Mouse (Mus musculus): ENCODE measurements around the gene Ankrd11. TPM values are rescaled to one million over a fixed set of nuclear protein-coding genes. Genes with fewer than 3 reads are reported as not detected.

The Ankrd11 gene
- polyA plus RNA-seq, 1 experiment from 2014 or later, result 63.3 TPM

DNA sequence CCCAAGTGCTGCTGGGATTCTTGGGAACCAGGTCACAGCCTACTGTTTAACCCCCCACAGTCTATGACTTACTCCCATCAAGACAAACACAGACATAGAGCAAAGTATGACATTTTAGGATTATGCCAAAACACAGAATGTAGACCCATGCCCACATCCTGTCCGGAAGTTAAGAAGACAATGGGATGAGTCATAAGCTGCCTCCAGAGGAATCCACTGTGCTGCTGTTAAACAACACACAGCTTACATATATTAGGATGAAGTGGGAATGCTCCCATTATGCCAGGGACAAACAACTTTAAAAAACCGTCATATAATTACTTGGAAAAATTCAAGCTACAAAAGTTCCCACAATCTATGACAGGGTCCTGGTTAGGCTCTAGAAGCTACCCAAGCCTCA lies 52.1 kb downstream of the Ankrd11 start:
- H3K4me1 ChIP-seq (ENCODE audit: control insufficient read depth in 2 of 2, insufficient read depth in 2 of 2, low read length in 2 of 2), result peaks cover 6 to 50% of the 10 kb centered on the region in 2 experiments
- no peaks in the 10 kb centered on the region for H3K27me3 ChIP-seq (ENCODE audit: control insufficient read depth, insufficient read depth, low read length)
- no peak overlapping the region for H3K4me2 ChIP-seq (ENCODE audit: low read length)
- H3K9ac ChIP-seq (ENCODE audit: low read length), result no peak overlapping the region
- ATAC-seq (ENCODE audit: insufficient number of reproducible peaks, insufficient read depth, low FRiP score, low read depth), result no peak
- no peak overlapping the region for H3K27ac ChIP-seq (replicated peaks in 1 of 2; ENCODE audit: control insufficient read depth in 1 of 2, insufficient read depth in 1 of 2, low read depth in 2 of 2, low read length in 2 of 2)
- no peaks in the 10 kb centered on the region for H3K9me3 ChIP-seq (ENCODE audit: control insufficient read depth, low read length)
- H3K4me3 ChIP-seq (ENCODE audit: control insufficient read depth in 1 of 2, insufficient read depth in 1 of 2, low read depth in 1 of 2, low read length in 2 of 2), result no peak overlapping the region
- WGBS, result 86% methylated on average over 2 of the region's 2 CpGs
- H3K36me3 ChIP-seq (ENCODE audit: control insufficient read depth, insufficient read depth, low read length), result no peaks in the 10 kb centered on the region

DNA sequence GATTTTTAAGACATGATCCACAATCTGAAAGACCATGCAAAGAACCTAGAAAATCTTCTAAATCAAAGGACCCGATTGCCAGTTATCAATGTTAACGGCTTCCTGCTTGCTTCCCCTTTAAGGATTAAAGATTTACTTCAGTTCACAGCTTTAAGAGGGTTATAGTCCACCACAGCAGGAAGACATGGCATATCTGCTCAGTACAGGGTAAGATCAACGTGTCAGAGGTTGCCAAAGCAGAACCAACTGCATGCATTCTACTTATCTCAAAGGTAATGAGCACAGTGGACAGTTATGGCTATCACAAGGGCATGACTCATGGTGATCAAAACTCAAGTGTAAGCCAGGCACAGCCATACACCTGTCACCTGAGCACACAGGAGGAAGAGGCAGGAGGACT lies 53.1 kb downstream of the Ankrd11 start:
- peaks cover 6 to 50% of the 10 kb centered on the region in 2 experiments for H3K4me1 ChIP-seq (ENCODE audit: control insufficient read depth in 2 of 2, insufficient read depth in 2 of 2, low read length in 2 of 2)
- ATAC-seq (ENCODE audit: insufficient number of reproducible peaks, insufficient read depth, low FRiP score, low read depth), result no peak
- 73% methylated on average over 3 of the region's 3 CpGs for WGBS

DNA sequence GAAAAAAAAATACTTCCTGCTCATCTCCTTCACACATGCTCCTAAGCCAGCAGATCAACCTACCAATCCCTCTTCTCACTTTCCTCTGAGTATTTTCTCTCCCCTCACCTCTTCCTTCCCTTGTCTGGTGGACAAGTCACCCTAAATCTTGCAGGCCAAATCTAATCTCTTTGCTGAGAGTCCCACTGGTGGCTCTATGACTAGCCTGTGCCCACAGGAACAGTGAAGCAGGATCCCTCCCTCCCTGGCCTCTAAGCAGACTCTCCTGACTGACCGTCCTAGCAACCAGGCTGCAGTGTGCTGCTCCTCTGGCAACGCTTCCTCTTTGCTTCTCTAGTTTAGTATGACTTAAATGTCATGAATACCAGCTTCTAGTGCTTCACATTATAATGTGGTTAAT lies 54.8 kb downstream of the Ankrd11 start:
- no peaks in the 10 kb centered on the region for H3K36me3 ChIP-seq (ENCODE audit: control insufficient read depth, insufficient read depth, low read length)
- no peaks in the 10 kb centered on the region for H3K9me3 ChIP-seq (ENCODE audit: control insufficient read depth, low read length)
- no peak overlapping the region for H3K9ac ChIP-seq (ENCODE audit: low read length)
- H3K4me1 ChIP-seq (ENCODE audit: control insufficient read depth in 2 of 2, insufficient read depth in 2 of 2, low read length in 2 of 2), result peaks cover 3 to 35% of the 10 kb centered on the region in 2 experiments; a peak in 3 of 4 replicates
- H3K27ac ChIP-seq (replicated peaks in 1 of 2; ENCODE audit: control insufficient read depth in 1 of 2, insufficient read depth in 1 of 2, low read depth in 2 of 2, low read length in 2 of 2), result 0 out of 4 replicates have a peak overlapping the region, but pooled peaks of 1 of the 2 experiments have one; percentile 19
- no peak overlapping the region for H3K4me2 ChIP-seq (ENCODE audit: low read length)
- no peak overlapping the region for H3K4me3 ChIP-seq (ENCODE audit: control insufficient read depth in 1 of 2, insufficient read depth in 1 of 2, low read depth in 1 of 2, low read length in 2 of 2)
- WGBS, result 14% methylated on average over 2 of the region's 2 CpGs
- H3K27me3 ChIP-seq (ENCODE audit: control insufficient read depth, insufficient read depth, low read length), result no peaks in the 10 kb centered on the region
- no peak for ATAC-seq (ENCODE audit: insufficient number of reproducible peaks, insufficient read depth, low FRiP score, low read depth)

More for the DNA sequence above, 53.1 kb downstream of the Ankrd11 start:
- no peaks in the 10 kb centered on the region for H3K9me3 ChIP-seq (ENCODE audit: control insufficient read depth, low read length)
- no peak overlapping the region for H3K27ac ChIP-seq (replicated peaks in 1 of 2; ENCODE audit: control insufficient read depth in 1 of 2, insufficient read depth in 1 of 2, low read depth in 2 of 2, low read length in 2 of 2)
- H3K4me3 ChIP-seq (ENCODE audit: control insufficient read depth in 1 of 2, insufficient read depth in 1 of 2, low read depth in 1 of 2, low read length in 2 of 2), result no peak overlapping the region
- no peaks in the 10 kb centered on the region for H3K36me3 ChIP-seq (ENCODE audit: control insufficient read depth, insufficient read depth, low read length)
- H3K9ac ChIP-seq (ENCODE audit: low read length), result no peak overlapping the region
- no peak overlapping the region for H3K4me2 ChIP-seq (ENCODE audit: low read length)
- no peaks in the 10 kb centered on the region for H3K27me3 ChIP-seq (ENCODE audit: control insufficient read depth, insufficient read depth, low read length)

DNA sequence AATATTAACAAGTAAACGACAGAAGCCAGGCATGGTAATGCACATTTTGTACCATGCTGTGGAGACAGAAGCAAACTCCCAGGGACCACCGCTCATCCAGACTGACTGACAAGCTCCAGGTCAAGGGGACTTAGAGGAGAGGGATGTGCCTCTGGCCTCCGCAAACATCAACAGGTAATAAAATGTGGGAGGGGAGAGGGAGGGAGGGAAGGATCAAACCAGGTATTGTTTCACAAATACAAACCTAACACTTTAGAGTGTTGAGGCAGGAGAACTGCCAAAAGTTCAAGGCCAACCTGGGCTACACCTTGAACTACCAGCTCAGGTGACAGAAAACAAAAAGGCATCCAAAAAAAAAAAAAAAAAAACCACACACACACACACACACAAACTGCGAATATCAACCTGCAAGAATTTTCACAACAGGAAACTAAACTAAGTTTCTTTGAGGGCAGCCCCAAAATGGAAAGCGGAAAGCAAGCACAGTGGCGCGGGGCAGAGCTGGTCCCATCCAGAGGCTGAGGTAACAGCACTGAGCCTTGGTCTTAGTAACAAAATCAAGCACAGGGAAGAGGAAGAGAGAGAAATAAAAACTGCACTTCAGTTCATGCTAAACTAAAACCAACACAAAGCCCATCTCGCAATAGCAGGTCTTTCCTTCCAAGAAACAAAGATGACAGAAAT lies 55.4 kb downstream of the Ankrd11 start:
- Histone ChIP-seq H3K4me3 (ENCODE audit: control insufficient read depth in 1 of 2, insufficient read depth in 1 of 2, low read depth in 1 of 2, low read length in 2 of 2) (no peak overlapping the region), H3K27ac (replicated peaks in 1 of 2; ENCODE audit: control insufficient read depth in 1 of 2, insufficient read depth in 1 of 2, low read depth in 2 of 2, low read length in 2 of 2) (no peak overlapping the region), H3K4me1 (ENCODE audit: control insufficient read depth in 2 of 2, insufficient read depth in 2 of 2, low read length in 2 of 2) (peaks cover 3 to 29% of the 10 kb centered on the region in 2 experiments; a peak in 3 of 4 replicates), H3K4me2 (ENCODE audit: low read length) (no peak overlapping the region), H3K9ac (ENCODE audit: low read length) (no peak overlapping the region), H3K27me3 (ENCODE audit: control insufficient read depth, insufficient read depth, low read length) (no peaks in the 10 kb centered on the region), H3K9me3 (ENCODE audit: control insufficient read depth, low read length) (no peaks in the 10 kb centered on the region), H3K36me3 (ENCODE audit: control insufficient read depth, insufficient read depth, low read length) (no peaks in the 10 kb centered on the region)
- ATAC-seq (ENCODE audit: insufficient number of reproducible peaks, insufficient read depth, low FRiP score, low read depth), result no peak
- WGBS, result 84% methylated on average over 8 of the region's 8 CpGs

DNA sequence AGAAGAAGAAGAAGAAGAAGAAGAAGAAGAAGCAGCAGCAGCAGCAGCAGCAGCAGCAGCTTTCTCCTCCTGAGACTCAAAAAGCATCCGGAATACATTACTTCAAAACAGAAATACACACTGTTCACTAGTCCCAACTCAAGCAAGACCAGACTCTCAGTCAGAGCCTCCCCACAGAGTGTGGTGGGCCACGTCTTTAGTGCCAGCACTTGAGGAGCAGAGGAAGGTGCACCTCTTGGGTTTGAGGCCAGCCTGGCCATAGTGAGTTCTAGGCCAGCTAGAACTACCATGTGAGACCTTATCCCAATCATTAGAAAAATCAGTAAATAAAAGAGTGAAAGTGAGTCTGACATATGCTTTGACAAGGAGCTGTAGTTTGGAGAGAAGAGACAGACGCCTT lies 57.9 kb downstream of the Ankrd11 start:
- Histone ChIP-seq H3K4me2 (ENCODE audit: low read length) (no peak overlapping the region), H3K4me3 (ENCODE audit: control insufficient read depth in 1 of 2, insufficient read depth in 1 of 2, low read depth in 1 of 2, low read length in 2 of 2) (no peak overlapping the region), H3K36me3 (ENCODE audit: control insufficient read depth, insufficient read depth, low read length) (no peaks in the 10 kb centered on the region), H3K4me1 (ENCODE audit: control insufficient read depth in 2 of 2, insufficient read depth in 2 of 2, low read length in 2 of 2) (peaks cover 7 to 36% of the 10 kb centered on the region in 2 experiments), H3K9me3 (ENCODE audit: control insufficient read depth, low read length) (no peaks in the 10 kb centered on the region), H3K27ac (replicated peaks in 1 of 2; ENCODE audit: control insufficient read depth in 1 of 2, insufficient read depth in 1 of 2, low read depth in 2 of 2, low read length in 2 of 2) (no peak overlapping the region), H3K9ac (ENCODE audit: low read length) (no peak overlapping the region), H3K27me3 (ENCODE audit: control insufficient read depth, insufficient read depth, low read length) (no peaks in the 10 kb centered on the region)
- ATAC-seq (ENCODE audit: insufficient number of reproducible peaks, insufficient read depth, low FRiP score, low read depth), result no peak
- 89% methylated on average over 3 of the region's 3 CpGs for WGBS

DNA sequence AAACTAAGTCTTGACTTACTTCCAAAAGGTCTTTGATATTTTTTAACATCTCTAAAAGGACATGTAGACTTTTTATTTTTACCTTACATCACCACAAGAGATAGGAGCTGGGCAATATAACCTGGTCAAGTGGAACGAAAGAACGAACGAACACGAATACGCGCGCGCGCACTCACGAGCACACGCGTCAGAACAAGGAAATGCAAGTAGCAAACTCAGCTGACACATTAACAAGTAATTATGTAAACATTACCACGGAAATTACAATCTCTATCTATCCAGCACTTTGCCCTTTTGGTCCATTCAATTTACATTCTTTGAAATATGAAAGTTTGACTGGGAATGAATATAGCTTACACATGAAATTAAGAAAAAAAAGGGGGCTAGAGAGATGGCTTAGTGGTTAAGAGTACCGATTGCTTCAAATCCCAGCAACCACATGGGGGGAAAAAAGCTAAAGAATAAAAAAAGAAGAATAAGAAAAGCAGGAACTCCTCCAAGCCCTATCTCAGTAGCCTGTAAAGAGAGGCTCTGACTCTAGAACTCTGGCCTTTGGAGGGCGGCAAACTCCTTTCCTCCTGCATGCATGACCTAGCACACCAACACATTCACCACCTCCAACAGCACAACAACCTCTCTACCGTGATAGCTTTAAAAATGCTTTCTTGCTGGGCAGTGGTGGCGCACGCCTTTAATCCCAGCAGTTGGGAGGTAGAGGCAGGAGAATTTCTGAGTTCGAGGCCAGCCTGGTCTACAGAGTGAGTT lies 58.7 kb downstream of the Ankrd11 start:
- no peak for ATAC-seq (ENCODE audit: insufficient number of reproducible peaks, insufficient read depth, low FRiP score, low read depth)
- H3K27me3 ChIP-seq (ENCODE audit: control insufficient read depth, insufficient read depth, low read length), result no peaks in the 10 kb centered on the region
- no peak overlapping the region for H3K27ac ChIP-seq (replicated peaks in 1 of 2; ENCODE audit: control insufficient read depth in 1 of 2, insufficient read depth in 1 of 2, low read depth in 2 of 2, low read length in 2 of 2)
- no peak overlapping the region for H3K9ac ChIP-seq (ENCODE audit: low read length)
- H3K4me2 ChIP-seq (ENCODE audit: low read length), result no peak overlapping the region
- 86% methylated on average over 19 of the region's 19 CpGs for whole genome bisulfite sequencing
- peaks cover 7 to 38% of the 10 kb centered on the region in 2 experiments for H3K4me1 ChIP-seq (ENCODE audit: control insufficient read depth in 2 of 2, insufficient read depth in 2 of 2, low read length in 2 of 2)
- no peak overlapping the region for H3K4me3 ChIP-seq (ENCODE audit: control insufficient read depth in 1 of 2, insufficient read depth in 1 of 2, low read depth in 1 of 2, low read length in 2 of 2)
- no peaks in the 10 kb centered on the region for H3K36me3 ChIP-seq (ENCODE audit: control insufficient read depth, insufficient read depth, low read length)
- H3K9me3 ChIP-seq (ENCODE audit: control insufficient read depth, low read length), result no peaks in the 10 kb centered on the region

DNA sequence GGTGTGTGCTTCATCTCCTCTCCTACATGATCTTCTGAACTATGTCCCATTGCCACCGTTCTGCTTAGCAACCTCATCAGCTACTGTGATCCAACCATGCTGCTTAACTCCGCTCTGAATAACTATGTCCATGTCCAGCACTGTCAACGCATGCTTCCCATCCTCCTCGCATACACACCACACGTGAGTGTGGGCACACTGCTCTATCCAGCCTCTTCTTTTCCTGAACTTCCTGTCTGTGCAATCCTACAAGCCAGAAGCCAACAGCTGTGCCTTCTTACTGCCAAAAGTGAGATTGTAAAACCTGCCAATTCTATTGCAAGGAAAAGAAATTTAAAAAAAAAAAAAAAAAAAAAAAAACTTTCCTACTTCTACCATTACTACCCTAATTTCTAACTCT lies 60.4 kb downstream of the Ankrd11 start:
- 61% methylated on average over 5 of the region's 5 CpGs for WGBS
- Histone ChIP-seq H3K9ac (ENCODE audit: low read length) (no peak overlapping the region), H3K27ac (replicated peaks in 1 of 2; ENCODE audit: control insufficient read depth in 1 of 2, insufficient read depth in 1 of 2, low read depth in 2 of 2, low read length in 2 of 2) (no peak overlapping the region), H3K4me1 (ENCODE audit: control insufficient read depth in 2 of 2, insufficient read depth in 2 of 2, low read length in 2 of 2) (peaks cover 5 to 26% of the 10 kb centered on the region in 2 experiments), H3K4me2 (ENCODE audit: low read length) (no peak overlapping the region), H3K4me3 (ENCODE audit: control insufficient read depth in 1 of 2, insufficient read depth in 1 of 2, low read depth in 1 of 2, low read length in 2 of 2) (no peak overlapping the region), H3K9me3 (ENCODE audit: control insufficient read depth, low read length) (no peaks in the 10 kb centered on the region), H3K27me3 (ENCODE audit: control insufficient read depth, insufficient read depth, low read length) (no peaks in the 10 kb centered on the region), H3K36me3 (ENCODE audit: control insufficient read depth, insufficient read depth, low read length) (no peaks in the 10 kb centered on the region)
- ATAC-seq (ENCODE audit: insufficient number of reproducible peaks, insufficient read depth, low FRiP score, low read depth), result no peak

Data from heart, embryonic 14.5 days (tissue).